Mouse (Mus musculus) small intestine, adult 2 months (tissue): ENCODE data around the gene Atf7ip. TPM values are rescaled to one million over a fixed set of nuclear protein-coding genes. Genes with fewer than 3 reads are reported as not detected.
A peak's percentile ranks its signal among the peaks of the same experiment; 100 is the strongest.

ENCODE experiments used
- H3K27ac ChIP-seq: fragments of 200-500 bp; 2 replicates; pipeline ENCODE4 v1.5.1; 2012; ENCODE audit warnings: low read depth, low read length, control low read depth, inconsistent platforms; ENCODE audit not compliant: insufficient read depth
- H3K27me3 ChIP-seq: fragments of 200-500 bp; 2 replicates; pipeline ENCODE4 v1.6.1; 2012; ENCODE audit warnings: mild to moderate bottlenecking, moderate library complexity, low read length, inconsistent platforms; ENCODE audit not compliant: control insufficient read depth, insufficient read depth
- H3K36me3 ChIP-seq: fragments of 200-500 bp; 2 replicates; pipeline ENCODE4 v1.6.1; 2012; ENCODE audit warnings: mild to moderate bottlenecking, low read length, control low read depth, inconsistent platforms; ENCODE audit not compliant: control insufficient read depth, insufficient read depth
- H3K4me1 ChIP-seq: fragments of 200-500 bp; 2 replicates; pipeline ENCODE4 v1.6.1; 2012; ENCODE audit warnings: low read length, inconsistent platforms, mixed read lengths; ENCODE audit not compliant: control insufficient read depth, insufficient read depth, insufficient read length
- H3K4me3 ChIP-seq: fragments of 200-500 bp; 2 replicates; pipeline ENCODE4 v1.5.1; 2012; ENCODE audit warnings: low read depth, mild to moderate bottlenecking, control low read depth, inconsistent platforms, low read length, moderate library complexity
- CTCF ChIP-seq: fragments of 200-500 bp; IDR thresholded peaks from 2 replicates; pipeline ENCODE4 v1.5.1; 2012; ENCODE audit warnings: low read depth, mild to moderate bottlenecking, control low read depth, inconsistent platforms, low read length, moderate library complexity, mixed read lengths; ENCODE audit not compliant: insufficient replicate concordance, insufficient read length; ENCODE audit errors: extremely low read depth
- POLR2A ChIP-seq: fragments of 200-500 bp; IDR thresholded peaks from 2 replicates; pipeline ENCODE4 v1.6.1; 2012; ENCODE audit warnings: low read depth, mild to moderate bottlenecking, control low read depth, inconsistent platforms, low read length, moderate library complexity
- WGBS: fragments of 180-500 bp; shearing (Covaris S2); methylation state at CpG from one replicate; pipeline ENCODE4 v1.1.7; 2018; 5-methylcytosine and 5-hydroxymethylcytosine counted together
- polyA plus RNA-seq: library from polyadenylated mRNA; depleted of rRNA; stranded (reverse); fragments of >200 nt; gene quantifications from 2 replicates; pipeline ENCODE4 v1.2.3, GENCODE M21; 2012

Atf7ip gene
- polyA plus RNA-seq, 1 experiment = 19.0 TPM

GRCm38 (mm10) chr6:136533804-136534203 lies 27.8 kb downstream of the Atf7ip start:
- Histone ChIP-seq H3K36me3 (peaks cover 11% of the 10 kb centered on the region), H3K4me1 (peaks cover 17% of the 10 kb centered on the region; the same call in 1 of the 2 replicates), H3K27ac (no peak overlapping the region), H3K27me3 (no peaks in the 10 kb centered on the region), H3K4me3 (no peak overlapping the region)
- TF ChIP-seq CTCF = no peak
- no peak for TF ChIP-seq POLR2A
- WGBS = 74% methylated on average over 4 of the region's 4 CpGs

- 29% methylated on average over 3 of the region's 3 CpGs for WGBS
- H3K36me3 ChIP-seq = peaks cover 11% of the 10 kb centered on the region
- H3K27me3 ChIP-seq = no peaks in the 10 kb centered on the region
- H3K27ac ChIP-seq = no peak overlapping the region
- peaks cover 17% of the 10 kb centered on the region; the same call in 1 of the 2 replicates for H3K4me1 ChIP-seq
- TF ChIP-seq POLR2A = no peak
- TF ChIP-seq CTCF = no peak
- H3K4me3 ChIP-seq = no peak overlapping the region
Observed at GRCm38 (mm10) chr6:136534444-136534843, 28.5 kb downstream of the Atf7ip start.

- Histone ChIP-seq H3K36me3 (peaks cover 11% of the 10 kb centered on the region), H3K27me3 (no peaks in the 10 kb centered on the region), H3K4me3 (no peak overlapping the region), H3K27ac (no peak overlapping the region), H3K4me1 (peaks cover 17% of the 10 kb centered on the region; the same call in 1 of the 2 replicates)
- WGBS = 69% methylated on average over 5 of the region's 5 CpGs
- TF ChIP-seq POLR2A (no peak), CTCF (no peak)
Observed at GRCm38 (mm10) chr6:136535176-136535575, 29.2 kb downstream of the Atf7ip start.

GRCm38 (mm10) chr6:136536121-136536520 lies 30.2 kb downstream of the Atf7ip start:
- no peak overlapping the region for H3K27ac ChIP-seq
- H3K4me1 ChIP-seq = peaks cover 19% of the 10 kb centered on the region; the same call in 1 of the 2 replicates
- no peaks in the 10 kb centered on the region for H3K27me3 ChIP-seq
- WGBS = 73% methylated on average over 5 of the region's 5 CpGs
- no peak for TF ChIP-seq CTCF
- no peak for TF ChIP-seq POLR2A
- H3K36me3 ChIP-seq = peaks cover 14% of the 10 kb centered on the region
- H3K4me3 ChIP-seq = no peak overlapping the region

- Histone ChIP-seq H3K27ac (no peak overlapping the region), H3K36me3 (peaks cover 14% of the 10 kb centered on the region), H3K27me3 (no peaks in the 10 kb centered on the region), H3K4me1 (peaks cover 13% of the 10 kb centered on the region; the same call in 1 of the 2 replicates), H3K4me3 (no peak overlapping the region)
- 72% methylated on average over 5 of the region's 5 CpGs for WGBS
- TF ChIP-seq POLR2A (no peak), CTCF (no peak)
Observed at GRCm38 (mm10) chr6:136541350-136541749, 35.4 kb downstream of the Atf7ip start.

- TF ChIP-seq POLR2A = no peak
- TF ChIP-seq CTCF = no peak
- Histone ChIP-seq H3K4me3 (no peak overlapping the region), H3K27me3 (no peaks in the 10 kb centered on the region), H3K4me1 (peaks cover 14% of the 10 kb centered on the region; the same call in 1 of the 2 replicates), H3K36me3 (peaks cover 11% of the 10 kb centered on the region), H3K27ac (no peak overlapping the region)
- WGBS = 78% methylated on average over 1 of the region's 1 CpGs
Observed at GRCm38 (mm10) chr6:136542105-136542504, 36.1 kb downstream of the Atf7ip start.

- WGBS = 26% methylated on average over 6 of the region's 6 CpGs
Observed at GRCm38 (mm10) chr6:136543164-136543563, 37.2 kb downstream of the Atf7ip start.

GRCm38 (mm10) chr6:136545284-136545870 lies 39.4 kb downstream of the Atf7ip start:
- TF ChIP-seq POLR2A = no peak
- TF ChIP-seq CTCF = no peak
- Histone ChIP-seq H3K4me3 (no peak overlapping the region), H3K36me3 (peaks cover 3% of the 10 kb centered on the region; the same call in 1 of the 2 replicates), H3K27ac (no peak overlapping the region), H3K4me1 (peaks cover 18% of the 10 kb centered on the region; the same call in 1 of the 2 replicates), H3K27me3 (no peaks in the 10 kb centered on the region)
- WGBS = 74% methylated on average over 11 of the region's 11 CpGs

More at GRCm38 (mm10) chr6:136543164-136543563, 37.2 kb downstream of the Atf7ip start:
- Histone ChIP-seq H3K4me1 (peaks cover 16% of the 10 kb centered on the region; the same call in 1 of the 2 replicates), H3K36me3 (peaks cover 3% of the 10 kb centered on the region; the same call in 1 of the 2 replicates), H3K4me3 (no peak overlapping the region), H3K27me3 (no peaks in the 10 kb centered on the region), H3K27ac (peak overlapping the region; percentile 20; the same call in 1 of the 2 replicates)
- TF ChIP-seq POLR2A (no peak), CTCF (no peak)
